Mouse (Mus musculus) ES-E14 (cell line): ENCODE results near the gene Tshz3.

ENCODE experiments used
- CHD2 ChIP-seq: IDR thresholded peaks from 2 replicates; pipeline ENCODE4 v1.6.1; 2014; ENCODE audit warnings: mild to moderate bottlenecking, low read depth, low read length, inconsistent platforms
- MAFK ChIP-seq: IDR thresholded peaks from 2 replicates; pipeline ENCODE4 v1.6.1; 2014; ENCODE audit warnings: mild to moderate bottlenecking, low read depth, low read length, inconsistent platforms; ENCODE audit not compliant: insufficient read depth
- ZNF384 ChIP-seq: IDR thresholded peaks from 2 replicates; pipeline ENCODE4 v1.6.1; 2012; ENCODE audit warnings: low read depth, low read length, inconsistent platforms

DNA sequence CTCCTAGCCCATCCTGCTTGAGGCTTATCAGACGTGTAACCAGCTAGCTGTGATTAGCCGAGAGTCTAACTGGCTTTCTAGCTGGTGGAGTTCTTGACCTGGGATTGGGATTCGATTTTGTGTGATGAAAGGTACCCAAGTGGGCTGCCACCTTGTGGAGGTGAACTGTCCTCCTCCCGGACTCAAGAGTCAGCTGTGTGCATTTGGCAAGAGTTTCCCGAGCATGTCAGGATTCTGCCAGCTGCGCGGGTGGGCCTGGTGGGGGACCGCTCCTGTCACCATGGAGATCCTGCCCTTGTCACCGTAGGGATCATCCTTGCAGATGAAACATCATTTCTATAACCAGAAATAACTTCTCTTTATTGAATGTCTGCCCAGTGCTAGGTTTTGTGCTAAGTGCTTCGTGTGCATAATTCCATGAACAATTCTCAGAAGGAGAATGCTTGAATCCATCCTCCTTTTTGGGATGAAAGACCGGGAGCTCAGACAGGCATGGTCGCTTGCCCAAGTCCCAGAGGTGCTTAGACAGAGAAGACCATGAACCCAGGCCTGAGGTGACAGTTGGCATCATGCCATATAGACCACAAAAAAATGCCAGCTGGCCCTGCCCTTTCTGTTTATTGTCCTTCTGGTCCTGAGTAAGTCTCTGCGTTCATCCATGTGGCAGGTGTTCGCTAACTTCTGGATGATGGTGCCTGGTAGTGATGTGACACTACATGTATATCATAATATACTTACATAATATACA is 38.6 kb downstream of the Tshz3 start:
- TF ChIP-seq ZNF384 (no peak), CHD2 (no peak), MAFK (no peak)
